Mouse (Mus musculus) cerebellum, adult 2 months (tissue): ENCODE measurements around the gene Cir1. TPM values are rescaled to one million over a fixed set of nuclear protein-coding genes. Genes with fewer than 3 reads are reported as not detected.
A peak's percentile ranks its signal among the peaks of the same experiment; 100 is the strongest.

ENCODE experiments used
- DNase-seq, 2 experiments: peaks; one replicate each; pipeline ENCODE4 v3.0.0; 2021
- H3K27ac ChIP-seq: fragments of 200-500 bp; 2 replicates; pipeline ENCODE4 v1.5.1; 2012; ENCODE audit warnings: low read length, control low read depth, inconsistent platforms; ENCODE audit not compliant: insufficient read depth
- H3K27me3 ChIP-seq: fragments of 200-500 bp; 2 replicates; pipeline ENCODE4 v1.6.1; 2012; ENCODE audit warnings: inconsistent platforms, mild to moderate bottlenecking, low read length, moderate library complexity; ENCODE audit not compliant: control insufficient read depth, insufficient read depth
- H3K4me1 ChIP-seq: fragments of 200-500 bp; 2 replicates; pipeline ENCODE4 v1.6.1; 2011; ENCODE audit warnings: low read length; ENCODE audit not compliant: control insufficient read depth, insufficient read depth
- H3K4me3 ChIP-seq: fragments of 200-500 bp; replicated peaks from 2 replicates; pipeline ENCODE3; 2011; ENCODE audit warnings: mild to moderate bottlenecking, low read depth, low read length, control low read depth; ENCODE audit not compliant: insufficient read depth
- CTCF ChIP-seq: fragments of 200-500 bp; IDR thresholded peaks from 2 replicates; pipeline ENCODE4 v1.5.1; 2011; ENCODE audit warnings: low read depth, mild to moderate bottlenecking, control low read depth, low read length, moderate library complexity, borderline replicate concordance; ENCODE audit not compliant: insufficient read depth
- POLR2A ChIP-seq: fragments of 200-500 bp; IDR thresholded peaks from 2 replicates; pipeline ENCODE4 v1.6.1; 2011; ENCODE audit warnings: low read length, control low read depth, borderline replicate concordance; ENCODE audit not compliant: insufficient read depth
- WGBS: fragments of 180-500 bp; shearing (Covaris S2); methylation state at CpG from one replicate; pipeline ENCODE4 v1.1.7; 2018; 5-methylcytosine and 5-hydroxymethylcytosine counted together
- polyA plus RNA-seq: library from polyadenylated mRNA; depleted of rRNA; stranded (reverse); fragments of >200 nt; gene quantifications from 2 replicates; pipeline ENCODE4 v1.2.3, GENCODE M21; 2012

The Cir1 gene
- polyA plus RNA-seq, 1 experiment: 29.2 TPM

DNA sequence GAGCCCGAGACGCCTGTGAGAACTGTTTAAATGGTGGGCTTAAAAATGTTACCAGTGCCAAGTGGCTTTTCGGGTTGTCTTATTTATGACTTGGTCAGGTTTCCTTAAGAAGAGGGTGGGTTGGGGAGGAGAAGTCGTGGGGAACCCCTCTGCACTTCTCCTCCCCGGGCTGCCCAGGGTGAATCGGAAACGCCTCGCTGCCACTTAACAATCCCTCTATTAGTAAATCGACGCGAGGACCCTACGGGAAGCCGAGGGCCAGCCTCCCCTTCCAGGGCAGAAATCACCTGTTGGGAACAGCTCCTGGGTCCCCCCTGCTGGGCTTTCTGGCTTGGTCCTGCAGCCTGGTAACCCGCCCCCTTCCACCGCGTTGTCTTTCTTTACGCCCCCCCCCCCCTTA lies 42.8 kb downstream of the Cir1 start:
- 3% methylated on average over 17 of the region's 17 CpGs for WGBS
- Histone ChIP-seq H3K27ac (no peak overlapping the region), H3K27me3 (peaks cover 25% of the 10 kb centered on the region; the same call in 1 of the 2 replicates), H3K4me1 (no peaks in the 10 kb centered on the region), H3K4me3 (no peak overlapping the region)
- DNase-seq: no peak
- TF ChIP-seq POLR2A: no peak
- TF ChIP-seq CTCF: no peak

DNA sequence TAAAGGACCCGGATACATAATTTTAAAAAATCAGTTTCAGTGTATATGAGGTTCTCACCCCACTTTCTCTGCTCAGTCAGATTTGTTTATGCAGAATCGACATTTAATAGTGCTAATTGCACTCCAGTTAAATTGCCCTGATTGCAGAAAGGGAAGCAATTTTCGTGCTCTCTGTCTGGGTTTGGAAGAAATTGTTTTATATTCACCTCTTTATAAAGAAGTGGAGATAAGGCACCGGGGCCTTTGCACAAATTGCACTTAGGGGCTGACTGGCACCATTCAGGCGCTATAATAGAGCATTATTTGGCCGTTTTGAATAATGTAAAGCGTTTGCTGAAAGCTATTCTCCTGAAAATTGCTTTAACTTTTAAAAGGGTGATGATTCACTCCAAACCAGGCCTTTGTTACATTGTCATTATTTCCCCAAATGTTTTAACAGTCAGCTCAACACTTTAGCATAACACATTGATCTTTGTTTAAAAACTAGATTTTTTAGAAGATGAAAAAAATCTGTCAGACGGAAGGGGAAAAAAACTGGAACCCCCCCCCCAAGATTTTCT lies 43.6 kb downstream of the Cir1 start:
- no peak for TF ChIP-seq CTCF
- TF ChIP-seq POLR2A: no peak
- Histone ChIP-seq H3K4me3 (no peak overlapping the region), H3K27ac (no peak overlapping the region), H3K27me3 (peaks cover 20% of the 10 kb centered on the region; the same call in 1 of the 2 replicates), H3K4me1 (no peaks in the 10 kb centered on the region)
- 9% methylated on average over 8 of the region's 8 CpGs for WGBS
- DNase-seq: no peak

DNA sequence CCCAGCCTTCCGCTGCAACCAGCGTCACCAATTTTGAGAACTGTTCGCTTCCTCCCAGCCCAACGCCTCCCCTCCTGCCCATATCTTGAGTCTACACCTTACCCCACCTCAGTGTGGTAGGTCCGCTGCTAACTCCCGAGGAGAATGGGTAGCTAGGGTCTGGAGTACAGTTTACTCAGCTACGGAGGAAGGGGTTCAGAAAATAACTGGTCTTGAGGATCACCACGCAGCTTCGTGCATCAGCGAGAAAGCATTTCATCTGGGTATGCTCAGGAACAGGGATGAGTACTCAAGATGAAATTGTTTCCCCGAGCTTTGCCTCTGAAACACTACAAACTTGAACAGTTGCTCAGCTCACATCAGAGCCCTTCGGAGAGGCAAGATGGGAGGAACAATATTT lies 44.2 kb downstream of the Cir1 start:
- no peak overlapping the region for H3K27ac ChIP-seq
- H3K4me1 ChIP-seq: no peaks in the 10 kb centered on the region
- no peak for TF ChIP-seq CTCF
- no peak for TF ChIP-seq POLR2A
- WGBS: 8% methylated on average over 12 of the region's 12 CpGs
- H3K4me3 ChIP-seq: no peak overlapping the region
- H3K27me3 ChIP-seq: peaks cover 19% of the 10 kb centered on the region; the same call in 1 of the 2 replicates
- DNase-seq: no peak

DNA sequence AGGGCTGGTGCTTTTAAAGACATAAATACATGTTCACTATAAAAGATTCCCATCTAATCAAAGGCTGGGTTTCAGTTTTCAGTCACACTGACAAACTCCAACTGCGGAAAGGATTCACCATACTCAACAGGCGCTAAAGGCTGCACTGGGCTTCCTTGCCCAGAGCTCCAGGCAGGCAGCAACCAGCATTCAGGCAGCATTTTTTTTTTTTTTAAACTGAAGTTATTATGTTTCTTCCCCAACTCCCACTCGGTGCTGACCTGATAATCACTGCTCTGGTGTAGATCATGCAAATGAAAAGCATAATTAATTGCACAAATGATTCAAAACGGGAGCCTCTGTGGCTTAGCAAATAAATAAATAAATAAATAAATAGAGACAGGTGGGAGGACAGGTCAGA lies 44.7 kb downstream of the Cir1 start:
- Histone ChIP-seq H3K27me3 (peaks cover 16% of the 10 kb centered on the region; the same call in 1 of the 2 replicates), H3K4me1 (no peaks in the 10 kb centered on the region), H3K27ac (no peak overlapping the region), H3K4me3 (no peak overlapping the region)
- no peak for DNase-seq
- TF ChIP-seq POLR2A (no peak), CTCF (no peak)
- 11% methylated on average over 4 of the region's 4 CpGs for WGBS

DNA sequence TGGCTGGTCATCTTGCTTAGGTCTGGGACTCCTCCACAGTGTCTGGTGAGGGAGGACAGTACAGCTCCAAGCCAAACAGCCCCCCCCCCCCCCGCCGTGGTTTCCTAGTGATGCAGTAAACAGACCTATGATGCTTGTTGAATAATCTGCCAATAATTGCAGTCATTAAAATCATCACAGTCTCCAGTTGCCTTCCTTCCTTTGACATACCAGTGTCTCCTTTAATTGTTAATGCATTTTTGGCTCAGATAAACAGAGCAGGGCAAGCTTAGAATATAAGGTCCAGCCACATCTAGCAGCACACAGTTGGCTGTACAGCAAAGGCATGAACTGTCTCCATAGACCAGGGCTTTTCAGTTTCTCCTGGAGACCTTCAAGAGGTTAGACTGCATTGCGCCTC lies 45.3 kb downstream of the Cir1 start:
- 20% methylated on average over 3 of the region's 3 CpGs for WGBS
- peaks cover 13% of the 10 kb centered on the region; the same call in 1 of the 2 replicates for H3K27me3 ChIP-seq
- no peaks in the 10 kb centered on the region for H3K4me1 ChIP-seq
- no peak for DNase-seq
- H3K27ac ChIP-seq: no peak overlapping the region
- no peak overlapping the region for H3K4me3 ChIP-seq
- no peak for TF ChIP-seq CTCF
- no peak for TF ChIP-seq POLR2A

DNA sequence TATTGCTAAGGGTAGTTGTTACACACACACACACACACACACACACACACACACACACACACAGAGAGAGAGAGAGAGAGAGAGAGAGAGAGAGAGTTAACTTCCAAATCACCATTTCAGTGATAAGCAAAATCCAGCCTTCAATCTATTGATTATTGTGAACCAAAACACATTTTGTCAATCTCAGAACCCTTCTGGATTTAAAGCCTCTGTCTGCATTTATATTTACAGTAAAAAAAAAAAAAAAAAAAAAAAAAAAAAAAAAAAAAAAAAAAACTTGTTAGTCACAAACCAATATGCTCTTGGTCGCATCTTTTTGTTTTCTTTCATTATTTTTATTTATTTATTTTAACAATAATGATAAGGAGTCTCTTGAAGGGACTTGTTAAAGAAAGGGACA lies 45.9 kb downstream of the Cir1 start:
- peaks cover 10% of the 10 kb centered on the region; the same call in 1 of the 2 replicates for H3K27me3 ChIP-seq
- H3K4me1 ChIP-seq: no peaks in the 10 kb centered on the region
- H3K27ac ChIP-seq: no peak overlapping the region
- no peak for DNase-seq
- 49% methylated on average over 1 of the region's 1 CpGs for WGBS
- H3K4me3 ChIP-seq: no peak overlapping the region
- no peak for TF ChIP-seq CTCF
- no peak for TF ChIP-seq POLR2A

DNA sequence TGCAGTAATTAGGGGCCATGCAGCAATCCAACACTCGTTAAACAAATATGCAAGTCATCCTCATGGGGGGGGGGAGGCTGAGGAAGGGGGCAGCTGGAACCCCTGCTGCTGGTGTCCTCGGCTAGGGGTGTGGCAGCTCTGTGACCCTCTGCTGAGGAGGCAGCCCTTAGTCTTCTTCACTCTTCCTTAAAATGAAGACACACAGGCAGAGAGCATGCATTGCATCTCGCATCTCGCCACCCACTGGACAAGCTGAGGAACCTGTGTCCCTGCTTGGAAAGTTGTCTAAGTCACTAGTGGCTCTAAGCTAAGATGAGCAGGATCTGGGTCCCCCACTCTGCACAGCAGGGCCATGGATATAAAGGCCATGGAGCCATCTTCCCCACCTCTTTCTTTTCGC lies 46.5 kb downstream of the Cir1 start:
- TF ChIP-seq POLR2A (no peak), CTCF (peak; percentile 22; the same call in 1 of the 2 replicates)
- DNase-seq: no peak
- no peaks in the 10 kb centered on the region for H3K4me1 ChIP-seq
- peaks cover 10% of the 10 kb centered on the region; the same call in 1 of the 2 replicates for H3K27me3 ChIP-seq
- H3K27ac ChIP-seq: no peak overlapping the region
- WGBS: 6% methylated on average over 5 of the region's 5 CpGs
- H3K4me3 ChIP-seq: no peak overlapping the region

DNA sequence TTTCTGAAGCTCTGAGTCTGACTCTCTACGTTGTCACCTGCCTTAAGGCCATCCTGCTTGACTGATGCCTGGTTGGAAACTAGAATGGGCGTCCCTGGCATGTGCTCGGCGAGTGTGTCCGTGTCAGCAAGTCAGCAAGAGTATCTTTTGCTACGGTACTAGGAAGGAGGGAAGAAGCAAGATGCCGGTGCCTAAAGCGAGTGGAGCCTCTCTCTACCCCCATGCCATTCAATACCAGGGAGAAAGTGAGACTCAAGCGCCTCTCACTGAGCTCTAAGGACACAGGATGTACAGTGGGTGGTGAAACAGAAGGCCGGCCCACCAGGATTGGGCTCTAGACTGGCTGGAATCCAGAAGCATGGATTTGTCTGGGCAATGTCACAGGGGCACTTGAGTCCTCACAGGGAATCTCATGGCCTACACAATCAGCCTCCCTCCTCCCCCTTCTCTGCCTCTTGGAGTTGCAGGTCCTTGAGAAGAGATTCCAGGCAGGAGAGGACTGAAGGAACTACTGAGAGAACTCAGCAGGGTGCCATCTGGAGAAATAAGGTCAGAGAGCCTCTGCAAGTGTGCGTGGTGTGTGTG lies 47.8 kb downstream of the Cir1 start:
- H3K27ac ChIP-seq: no peak overlapping the region
- H3K27me3 ChIP-seq: peaks cover 7% of the 10 kb centered on the region; the same call in 1 of the 2 replicates
- TF ChIP-seq CTCF (no peak), POLR2A (no peak)
- 9% methylated on average over 11 of the region's 11 CpGs for WGBS
- no peak for DNase-seq
- H3K4me3 ChIP-seq: no peak overlapping the region
- H3K4me1 ChIP-seq: no peaks in the 10 kb centered on the region
